Mouse (Mus musculus): ENCODE results near the gene Gsdma. TPM values are rescaled to one million over a fixed set of nuclear protein-coding genes. Genes with fewer than 3 reads are reported as not detected.
"Not testable (repeated sequence)": the region's sequence is repeated elsewhere in the genome, so short reads cannot be mapped to it uniquely, and the experiment has no call there.

Gene Gsdma
- total RNA-seq, 2 experiments from 2014 or later = 0.31 to 0.76 TPM

DNA sequence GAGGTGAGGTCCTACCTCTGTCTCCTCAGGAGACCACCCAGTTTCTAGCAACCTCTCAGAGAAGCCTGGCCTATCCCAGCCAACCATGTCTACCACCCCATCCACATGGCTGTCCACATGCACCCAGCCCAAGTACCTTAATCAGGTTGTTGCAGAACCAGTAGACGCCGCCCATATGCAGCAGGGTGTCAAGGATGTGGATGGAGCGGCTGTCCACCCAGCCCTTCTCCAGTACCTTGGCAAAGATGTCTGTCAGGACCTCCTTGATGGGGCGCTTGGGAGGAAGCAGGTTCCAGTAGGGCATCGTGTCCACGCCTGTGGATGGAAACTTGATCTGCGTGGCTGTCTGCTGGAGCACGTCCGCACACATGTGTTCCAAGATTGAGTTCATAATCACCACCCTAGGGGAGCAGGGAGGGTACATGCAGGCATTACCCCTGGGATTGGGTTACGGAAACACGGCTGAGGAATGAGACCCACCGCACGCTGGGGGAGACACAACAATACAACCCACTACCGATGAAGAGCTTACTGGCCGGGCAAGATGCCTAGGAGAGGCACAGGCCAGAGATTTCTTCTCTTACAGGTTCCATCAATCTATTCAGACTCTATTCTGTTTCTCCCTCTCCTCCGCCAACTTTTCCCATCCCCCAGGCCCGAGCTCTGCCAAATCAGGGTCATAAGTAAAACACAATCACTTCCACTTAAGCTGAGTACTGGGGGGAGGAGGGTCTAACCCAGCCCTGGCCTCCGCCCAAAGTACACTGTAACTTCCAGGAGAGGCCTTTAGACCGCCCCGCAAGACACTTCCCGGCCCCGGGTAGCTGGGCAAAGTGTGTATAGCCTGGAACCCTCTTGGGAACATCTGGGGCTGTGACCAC, 43.5 kb downstream of the Gsdma start:
- intact Hi-C loops (cut with DNase I) = no loop called here
- DNase-seq = no peak

DNA sequence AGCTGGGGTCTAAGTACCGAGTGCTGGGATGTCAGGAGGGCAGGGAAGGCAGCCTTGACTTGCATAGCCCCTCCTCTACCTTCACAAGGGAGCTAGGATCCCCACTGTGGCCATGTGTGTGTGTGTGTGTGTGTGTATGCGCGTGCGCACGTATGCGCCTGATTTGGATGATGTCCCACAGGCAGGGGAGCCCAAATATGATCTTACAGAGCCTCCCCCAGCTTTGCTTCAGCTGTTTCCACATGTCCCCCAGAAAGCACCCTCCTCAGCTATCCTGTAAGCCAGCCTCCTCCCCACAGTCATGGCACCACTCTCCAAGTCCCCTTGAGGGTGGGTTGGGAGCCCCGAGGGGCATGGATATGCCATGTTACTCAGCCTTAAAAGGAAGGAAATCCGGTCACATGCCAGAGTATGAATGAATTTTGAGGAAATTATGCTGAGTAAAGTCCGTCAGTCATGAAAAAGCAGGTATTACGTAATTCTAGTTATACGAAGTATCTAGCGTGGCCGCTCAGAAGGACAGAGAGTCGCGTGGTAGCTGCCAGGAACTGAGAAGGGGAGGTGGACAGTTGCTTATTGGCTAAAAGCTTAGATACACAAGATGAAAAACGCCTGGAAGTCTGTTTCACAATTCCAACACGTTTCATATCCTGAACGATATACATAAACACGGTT, 44.3 kb downstream of the Gsdma start:
- no peak for DNase-seq
- intact Hi-C loops (cut with DNase I) = no loop called here

DNA sequence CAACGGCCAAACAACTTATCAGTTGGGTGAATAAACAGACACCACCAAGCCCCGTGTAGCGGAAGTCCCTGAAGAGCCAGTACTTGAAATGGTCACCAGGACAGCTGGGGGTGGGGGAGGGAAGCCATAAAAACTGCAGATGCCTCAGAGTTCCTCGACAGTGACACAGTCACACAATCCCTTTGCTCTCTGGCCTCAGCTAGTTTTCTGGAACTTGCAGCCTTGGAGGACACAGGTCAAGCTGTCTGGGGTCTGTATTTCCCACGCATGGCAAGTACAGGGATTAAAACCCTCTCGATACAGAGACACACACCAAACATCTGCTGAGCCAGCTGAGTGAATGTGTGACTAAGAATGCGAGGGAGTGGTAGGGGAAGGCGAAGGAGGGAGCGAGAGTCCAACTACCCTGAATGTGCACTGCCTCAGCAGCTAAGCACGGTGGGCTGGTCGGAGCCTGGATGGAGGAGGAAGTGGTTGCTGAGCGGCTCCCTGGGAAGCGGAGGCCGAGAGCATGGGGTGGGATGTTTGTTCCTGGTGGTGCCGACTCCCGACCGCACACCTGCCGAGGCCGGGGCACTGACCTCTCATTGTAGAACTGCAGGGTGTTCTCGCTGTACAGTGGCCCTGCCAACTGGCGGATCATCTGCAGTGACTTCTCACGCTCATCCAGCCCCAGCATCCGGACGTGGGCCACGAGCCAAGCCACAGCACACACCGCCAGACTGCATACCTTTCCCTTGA, 45.0 kb downstream of the Gsdma start:
- peak in 1 of 2 experiments; percentile 42 for DNase-seq
- intact Hi-C loops (cut with DNase I) = no loop called here

DNA sequence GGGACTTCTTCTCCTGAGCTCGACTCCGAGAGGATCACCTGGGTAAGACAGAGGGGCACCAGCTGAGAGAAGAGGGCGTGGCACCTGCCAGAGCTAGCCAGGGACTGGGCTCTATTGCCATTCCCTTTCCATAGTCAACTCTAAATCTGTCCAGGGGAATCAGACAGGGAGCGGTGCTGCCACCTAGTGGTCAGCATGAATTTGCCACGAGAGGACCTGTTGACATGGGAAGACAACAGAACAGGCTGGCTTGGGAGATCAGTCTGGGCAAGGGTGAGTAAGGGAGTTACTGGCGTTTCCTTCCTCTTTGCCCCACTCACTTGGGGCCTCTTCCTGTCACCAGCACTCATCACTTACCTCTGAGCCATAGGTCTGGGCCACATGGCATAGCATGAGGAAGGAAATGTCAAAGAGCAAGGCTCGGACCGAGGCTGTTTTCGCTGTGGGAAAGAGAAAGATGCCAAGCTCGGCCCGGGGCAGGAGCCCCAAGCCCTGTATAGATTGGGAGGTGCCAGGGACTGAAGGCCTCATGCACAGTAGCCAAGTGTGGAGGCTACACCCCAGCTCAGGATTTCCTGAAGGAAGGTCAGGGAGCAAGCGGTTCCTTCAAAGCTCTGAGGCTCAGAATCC, 46.4 kb downstream of the Gsdma start:
- intact Hi-C loops (cut with DNase I) = loop anchor here (10.0 kb wide), 1 partner anchor 54 kb away; no protein-coding TSS in a partner anchor

DNA sequence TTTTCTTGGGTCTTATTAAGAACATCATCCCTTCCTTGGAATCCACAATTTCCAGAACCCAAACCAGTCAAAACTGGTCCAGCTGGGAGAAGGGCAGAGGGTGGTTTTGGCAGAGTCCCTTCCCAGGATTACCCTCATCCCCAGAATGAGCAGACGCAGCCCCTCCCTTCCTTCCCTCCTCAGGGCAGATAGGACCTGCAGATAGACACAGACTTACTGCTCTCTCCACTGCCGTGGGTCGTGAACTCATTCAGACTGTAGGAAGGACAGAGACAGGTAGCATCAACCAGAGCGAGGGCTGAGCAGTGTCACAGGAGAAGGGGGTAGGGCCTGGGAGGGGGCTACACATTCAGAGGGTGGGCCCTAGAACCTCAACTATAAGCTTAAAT, 46.9 kb downstream of the Gsdma start:
- peak in 1 of 2 experiments; percentile 3 for DNase-seq
- intact Hi-C loops (cut with DNase I) = loop anchor here (10.0 kb wide), 1 partner anchor 54 kb away; no protein-coding TSS in a partner anchor

More for the DNA sequence above, 46.4 kb downstream of the Gsdma start:
- DNase-seq = peak; percentile 76 to 81

DNA sequence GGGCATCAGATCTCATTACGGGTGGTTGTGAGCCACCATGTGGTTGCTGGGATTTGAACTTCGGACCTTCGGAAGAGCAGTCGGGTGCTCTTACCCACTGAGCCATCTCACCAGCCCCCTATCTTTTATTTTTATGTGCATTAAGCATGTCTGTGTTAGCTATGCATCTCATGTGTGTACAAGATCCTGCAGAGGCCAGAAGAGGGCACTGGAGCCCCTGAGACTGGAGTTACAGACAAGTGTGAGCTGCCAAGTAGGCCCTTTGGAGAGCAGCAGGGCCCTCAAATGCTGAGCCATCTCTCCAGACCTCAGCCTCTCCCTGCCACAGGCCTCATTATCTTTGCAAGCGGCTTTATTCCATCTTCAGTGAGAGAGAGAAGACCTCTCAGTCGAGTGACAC, 47.9 kb downstream of the Gsdma start:
- not testable (repeated sequence) for DNase-seq
- intact Hi-C loops (cut with DNase I) = loop anchor here (10.0 kb wide), 1 partner anchor 53 kb away; no protein-coding TSS in a partner anchor

DNA sequence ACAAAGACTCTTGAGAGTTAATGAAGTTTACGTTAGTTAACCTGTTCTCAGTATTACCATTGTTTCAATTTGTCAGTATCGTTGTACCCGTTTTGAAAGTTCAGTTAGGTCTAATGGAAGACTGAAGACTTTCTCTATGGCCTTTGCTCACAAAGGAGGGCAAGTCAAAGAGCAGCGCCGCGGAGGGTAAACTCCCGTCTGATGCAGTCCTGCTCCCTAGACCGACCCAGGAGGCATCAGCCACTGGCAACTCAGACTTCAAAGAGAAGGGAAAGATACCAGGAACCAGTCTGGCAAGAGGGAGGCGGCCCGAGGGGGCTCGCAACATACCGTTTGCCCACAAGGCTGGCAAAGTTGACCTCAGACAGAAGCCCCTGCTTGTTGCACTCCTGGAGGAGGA, 49.6 kb downstream of the Gsdma start:
- intact Hi-C loops (cut with DNase I) = loop anchor here (10.0 kb wide), 1 partner anchor 51 kb away; no protein-coding TSS in a partner anchor
- DNase-seq = no peak

DNA sequence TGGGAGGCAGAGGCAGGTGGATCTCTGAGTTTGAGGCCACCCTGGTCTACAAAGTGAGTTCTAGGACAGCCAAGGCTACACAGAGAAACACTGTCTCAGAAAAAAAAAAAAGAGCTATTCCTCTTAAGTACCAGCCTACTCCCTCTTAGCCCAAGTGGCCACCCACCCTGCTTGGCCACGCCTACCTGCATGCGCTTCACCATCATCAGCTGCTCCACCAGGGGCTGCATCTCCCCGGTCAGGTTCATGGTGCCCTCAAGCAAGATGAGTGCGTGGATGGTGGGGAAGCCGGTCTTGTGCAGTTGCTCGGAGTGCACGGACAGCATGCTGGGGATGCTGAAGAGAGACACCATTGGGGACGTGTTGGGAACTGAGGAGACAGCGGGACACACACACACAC, 51.8 kb downstream of the Gsdma start:
- intact Hi-C loops (cut with DNase I) = loop anchor here (5.0 to 10.0 kb wide), 2 partner anchors 49 to 71 kb away; no protein-coding TSS in a partner anchor
- DNase-seq = no peak

DNA sequence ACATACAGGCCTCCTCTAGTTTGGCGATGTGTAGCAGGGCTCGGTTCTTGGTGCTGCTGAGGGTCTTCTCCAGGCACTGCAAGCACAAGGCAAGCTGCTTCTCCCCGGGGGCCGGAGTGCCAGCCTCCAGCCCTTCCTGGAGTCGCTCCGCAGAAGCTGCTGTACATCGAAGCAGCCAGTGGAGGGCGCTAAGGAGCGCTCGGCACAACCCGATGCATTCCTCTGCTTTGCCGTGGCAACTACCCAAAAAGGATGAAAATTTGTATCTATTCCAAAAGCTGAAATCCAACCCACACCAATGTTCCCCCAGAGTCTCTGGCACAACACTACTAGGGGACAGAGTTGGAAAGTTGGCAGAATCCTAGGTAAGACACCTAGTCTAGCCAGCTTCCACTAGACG, 53.8 kb downstream of the Gsdma start:
- intact Hi-C loops (cut with DNase I) = loop anchor here (5.0 to 10.0 kb wide), 2 partner anchors 47 to 69 kb away; no protein-coding TSS in a partner anchor
- DNase-seq = peak; percentile 75 to 78

DNA sequence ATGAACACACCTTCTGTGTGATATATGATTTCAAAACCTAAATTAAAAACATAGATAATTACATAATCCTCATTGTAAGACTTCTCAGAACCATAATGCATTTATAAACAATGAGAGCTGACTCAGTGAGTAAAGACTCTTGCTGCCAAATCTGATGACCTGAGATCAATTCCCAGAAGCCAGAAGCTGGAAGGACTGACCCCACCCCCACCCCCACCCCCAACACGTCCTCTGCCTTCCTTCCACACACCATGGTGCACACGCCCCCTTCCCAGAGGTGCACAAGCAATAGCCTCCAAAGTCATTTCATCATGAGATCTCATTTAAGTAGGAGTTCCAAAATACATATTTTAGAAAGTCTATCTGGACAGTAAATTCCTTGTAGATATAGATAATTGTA, 56.6 kb downstream of the Gsdma start:
- DNase-seq = no peak
- intact Hi-C loops (cut with DNase I) = no loop called here

DNA sequence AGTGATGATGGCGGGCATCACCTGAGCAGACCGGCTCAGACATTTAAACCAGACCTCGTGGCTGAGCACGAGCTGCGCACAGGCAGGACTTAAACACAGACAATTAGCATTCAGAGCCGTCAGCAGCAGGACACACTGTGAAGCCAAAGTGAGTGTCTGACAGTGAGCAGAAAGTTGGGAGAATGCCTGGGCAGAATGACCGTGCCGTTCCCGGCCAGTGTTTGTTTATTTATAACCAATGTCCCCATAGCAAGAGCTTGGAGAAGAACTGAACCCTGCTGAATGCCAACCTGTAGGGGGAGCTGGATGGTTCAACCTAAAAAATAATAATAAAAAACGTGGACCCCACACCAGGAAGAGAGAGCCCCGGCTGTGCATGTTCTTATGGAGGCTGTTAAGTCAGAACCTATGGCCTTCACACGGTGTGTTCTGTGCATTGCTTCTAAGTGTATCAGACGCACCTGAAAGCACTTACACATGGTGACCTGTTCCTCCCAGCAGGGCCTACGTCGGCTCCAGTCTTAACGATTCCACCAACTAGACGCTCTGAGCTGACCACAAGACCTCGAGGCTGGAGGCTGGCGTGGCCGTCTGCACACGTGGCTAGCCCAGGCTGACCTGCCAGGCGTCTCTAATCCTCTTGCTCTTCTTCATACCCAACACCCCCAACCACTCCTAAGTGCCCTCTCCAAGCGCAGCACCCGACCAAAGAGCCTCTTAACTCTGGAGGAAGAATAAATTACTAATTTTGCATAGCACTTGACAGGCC, 57.5 kb downstream of the Gsdma start:
- peak; percentile 70 to 78 for DNase-seq
- intact Hi-C loops (cut with DNase I) = no loop called here

DNA sequence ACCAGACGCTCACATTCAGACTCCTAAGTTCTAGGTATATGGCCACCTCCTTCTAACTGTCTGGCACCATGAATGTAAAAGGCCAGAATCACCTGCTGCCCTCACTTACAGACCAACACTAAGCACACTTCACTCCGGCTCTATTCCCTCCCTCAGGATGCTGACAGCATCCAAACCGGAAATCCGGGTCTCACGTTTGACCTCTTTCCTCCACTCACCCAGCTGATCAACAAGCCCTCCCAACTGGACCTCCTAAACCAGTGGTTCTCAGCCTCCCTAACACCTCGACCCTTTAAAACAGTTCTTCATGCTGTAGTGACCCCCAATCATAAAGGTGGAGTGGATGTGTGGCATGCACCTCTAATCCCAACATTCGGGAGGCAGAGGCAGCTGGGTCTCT, 58.9 kb downstream of the Gsdma start:
- intact Hi-C loops (cut with DNase I) = no loop called here

DNA sequence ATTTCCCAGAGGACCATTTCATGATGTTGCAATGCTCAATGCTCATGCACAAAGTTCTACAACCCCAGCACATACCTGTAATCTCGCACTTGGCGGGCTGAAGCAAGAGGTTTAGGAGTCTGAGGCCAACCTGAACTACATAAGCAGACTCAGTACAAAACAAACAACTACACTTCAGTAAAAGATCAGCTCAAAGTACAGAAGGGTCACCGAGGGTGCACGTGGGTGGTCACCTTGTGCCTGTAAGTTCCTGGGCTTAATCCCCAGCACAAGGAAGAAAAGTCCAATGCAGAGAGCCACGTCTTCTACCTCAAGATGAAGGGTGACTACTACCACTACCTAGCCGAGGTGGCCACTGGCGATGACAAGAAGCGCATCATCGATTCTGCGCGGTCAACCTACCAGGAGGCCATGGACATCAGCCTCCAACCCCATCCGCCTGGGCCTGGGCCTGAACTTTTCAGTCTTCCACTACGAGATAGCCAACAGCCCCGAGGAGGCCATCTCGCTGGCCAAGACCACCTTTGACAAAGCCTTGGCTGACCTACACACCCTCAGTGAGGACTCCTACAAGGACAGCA, 61.9 kb downstream of the Gsdma start:
- peak in 1 of 2 experiments; percentile 8 for DNase-seq
- intact Hi-C loops (cut with DNase I) = no loop called here

More for the DNA sequence above, 58.9 kb downstream of the Gsdma start:
- peak in 1 of 2 experiments; percentile 8 for DNase-seq

Other genes starting within 250 kb of the Gsdma start
- gene Mien1, start 225.4 kb upstream of the Gsdma start, total RNA-seq (2021) = 10 to 100 TPM; 27.2 to 36.5 TPM
- gene Grb7, start 218.0 kb upstream of the Gsdma start, total RNA-seq (2021) = not detected
- gene Ikzf3, start 118.3 kb upstream of the Gsdma start, total RNA-seq (2021) = 1 to 10 TPM in 1 of 2 experiments, not detected in 1; 1.3 TPM
- not detected for gene Zpbp2, start 113.3 kb upstream of the Gsdma start, total RNA-seq (2021)
- gene Ormdl3, start 77.0 kb upstream of the Gsdma start, total RNA-seq (2021) = 10 to 100 TPM; 20.9 to 24.0 TPM
- gene Lrrc3c, start 66.1 kb upstream of the Gsdma start, total RNA-seq (2021) = not detected
- gene Gm12355, start 38.7 kb upstream of the Gsdma start, total RNA-seq (2021) = 1 to 10 TPM; 3.0 to 4.2 TPM
- gene Gsdma3, start 38.0 kb upstream of the Gsdma start, total RNA-seq (2021) = 10 to 100 TPM in 1 of 2 experiments, 1 to 10 TPM in 1; 1.8 to 22.5 TPM
- 1 to 10 TPM in 1 of 2 experiments, not detected in 1; 1.7 TPM for gene Gsdma2, start 17.6 kb upstream of the Gsdma start, total RNA-seq (2021)
- 10 to 100 TPM; 88.1 to 91.9 TPM for gene Psmd3, start 18.2 kb downstream of the Gsdma start, total RNA-seq (2021)
- gene Csf3, start 36.9 kb downstream of the Gsdma start, total RNA-seq (2021) = not detected
- 10 to 100 TPM; 41.4 to 41.9 TPM for gene Med24, start 65.1 kb downstream of the Gsdma start, total RNA-seq (2021)
- 10 to 100 TPM; 72.6 to 75.7 TPM for gene Thra, start 76.3 kb downstream of the Gsdma start, total RNA-seq (2021)
- 100 to 1,000 TPM in 1 of 2 experiments, 10 to 100 TPM in 1; 86.6 to 139 TPM for gene Nr1d1, start 111.0 kb downstream of the Gsdma start, total RNA-seq (2021)
- gene Msl1, start 131.2 kb downstream of the Gsdma start, total RNA-seq (2021) = 10 to 100 TPM; 49.0 to 51.4 TPM
- gene Casc3, start 140.6 kb downstream of the Gsdma start, total RNA-seq (2021) = 10 to 100 TPM; 14.2 to 21.4 TPM
- under 1 TPM; 0.12 to 0.15 TPM for gene Rapgefl1, start 172.4 kb downstream of the Gsdma start, total RNA-seq (2021)
- 1 to 10 TPM; 5.6 to 6.7 TPM for gene Wipf2, start 199.3 kb downstream of the Gsdma start, total RNA-seq (2021)
- under 1 TPM; 0.20 to 0.64 TPM for gene Cdc6, start 243.4 kb downstream of the Gsdma start, total RNA-seq (2021)